ENCODE assay signal across 8 mouse cellular contexts in genomic region chr13:38657865-38658264, GRCm38 (mm10). TPM values are rescaled to one million over a fixed set of nuclear protein-coding genes. Genes with fewer than 3 reads are reported as not detected.
DNase-seq lines count a peak whose midpoint lies in the region; ATAC-seq and TF ChIP-seq lines count a peak whose summit lies in the region.

No protein-coding gene starts in this region.

- peak overlapping the region; percentile 92 for H3K9ac ChIP-seq in kidney, embryonic 16.5 days (replicated peaks; ENCODE audit: low read length)
- H3K9ac ChIP-seq in intestine, embryonic 15.5 days: peak overlapping the region; percentile 83

- WGBS in kidney, embryonic 16.5 days: 16% methylated on average over 4 of the region's 4 CpGs
- 33% methylated on average over 4 of the region's 4 CpGs for WGBS in intestine, embryonic 15.5 days

- no peaks in the 10 kb centered on the region for H3K27me3 ChIP-seq in kidney, embryonic 16.5 days (ENCODE audit: insufficient read depth, low read length)
- H3K27me3 ChIP-seq in intestine, embryonic 15.5 days (replicated peaks): no peaks in the 10 kb centered on the region

- ATAC-seq in kidney, embryonic 16.5 days (ENCODE audit: low FRiP score, low TSS enrichment): no peak
- no peak for ATAC-seq in intestine, embryonic 15.5 days

- no peak for TF ChIP-seq CTCF in brain, embryonic 14.5 days (IDR thresholded peaks at IDR 0.05; ENCODE audit: borderline replicate concordance, extremely low read depth, insufficient read depth, insufficient read length)

- no peak overlapping the region for H3K27ac ChIP-seq in kidney, embryonic 16.5 days (ENCODE audit: low read length)
- H3K27ac ChIP-seq in intestine, embryonic 15.5 days: no peak overlapping the region

- H3K9me3 ChIP-seq in kidney, embryonic 16.5 days (ENCODE audit: low read length): peaks cover 5% of the 10 kb centered on the region
- H3K9me3 ChIP-seq in intestine, embryonic 15.5 days: no peaks in the 10 kb centered on the region

- peak overlapping the region; percentile 65 for H3K4me2 ChIP-seq in kidney, embryonic 16.5 days (replicated peaks; ENCODE audit: low read depth, low read length)
- H3K4me2 ChIP-seq in intestine, embryonic 15.5 days (replicated peaks): peak overlapping the region; percentile 59

- TF ChIP-seq POLR2A in brain, embryonic 14.5 days (IDR thresholded peaks at IDR 0.05; ENCODE audit: borderline replicate concordance, extremely low read depth, insufficient read depth, insufficient read length, poor library complexity, severe bottlenecking): no peak

- H3K36me3 ChIP-seq in kidney, embryonic 16.5 days (ENCODE audit: insufficient read depth, low read length): peaks cover 28% of the 10 kb centered on the region
- peaks cover 9% of the 10 kb centered on the region for H3K36me3 ChIP-seq in intestine, embryonic 15.5 days

- peak overlapping the region; percentile 98 for H3K4me3 ChIP-seq in kidney, embryonic 16.5 days (ENCODE audit: low read length)
- peak overlapping the region; percentile 85 for H3K4me3 ChIP-seq in intestine, embryonic 15.5 days (replicated peaks)

- peaks cover 9% of the 10 kb centered on the region for H3K4me1 ChIP-seq in kidney, embryonic 16.5 days (ENCODE audit: insufficient read depth, low read length)
- H3K4me1 ChIP-seq in intestine, embryonic 15.5 days (replicated peaks): no peaks in the 10 kb centered on the region

- DNase-seq in kidney, postnatal 25 days: no peak
- peak; percentile 51 for DNase-seq in brain, embryonic 14.5 days (ENCODE audit: low read depth)
- peak; percentile 19 for DNase-seq in neural tube, embryonic 10.5 days (ENCODE audit: extremely low spot score, low spot score)
- no peak for DNase-seq in natural killer cell, adult 2 months (ENCODE audit: low spot score in 2 of 2)
- no peak for DNase-seq in cerebellum, postnatal 25 days
- DNase-seq in cerebellum, adult 9-10 months: no peak

RNA-seq across cellular contexts. Expression of gene Eef1e1, which starts 1.0 kb away (rescaled TPM):
- polyA plus RNA-seq in kidney, embryonic 16.5 days (2015; fragmentation: Nextera tagmentation; extraction: Ambion mirVana): 54.1 and 55.3 TPM in 2 replicates
- polyA plus RNA-seq in brain, embryonic 14.5 days (2012; rRNA removed): 33.7 and 41.7 TPM in 2 replicates
- polyA plus RNA-seq in intestine, embryonic 15.5 days (2015; fragmentation: Nextera tagmentation; extraction: Ambion mirVana): 53.4 TPM in 2 replicates

RNA-seq across cellular contexts. Expression of gene Bloc1s5, which starts 23.0 kb away (rescaled TPM):
- polyA plus RNA-seq in kidney, embryonic 16.5 days (2015; fragmentation: Nextera tagmentation; extraction: Ambion mirVana): 22.7 and 24.0 TPM in 2 replicates
- polyA plus RNA-seq in brain, embryonic 14.5 days (2012; rRNA removed): 9.1 and 9.2 TPM in 2 replicates
- polyA plus RNA-seq in intestine, embryonic 15.5 days (2015; fragmentation: Nextera tagmentation; extraction: Ambion mirVana): 14.3 and 15.9 TPM in 2 replicates

Comparison
In these comparisons a context has a peak if more than half of its experiments do, and no peak if none do; other contexts are left out.
1. DNase-seq: peak in brain, embryonic 14.5 days (single experiment) and neural tube, embryonic 10.5 days (single experiment); none in kidney, postnatal 25 days (0 of 2), natural killer cell, adult 2 months (0 of 2), cerebellum, postnatal 25 days (0 of 2) and cerebellum, adult 9-10 months (single experiment).